Mouse (Mus musculus) large intestine, adult 2 months (tissue): ENCODE data around the gene Uck2. TPM values are rescaled to one million over a fixed set of nuclear protein-coding genes. Genes with fewer than 3 reads are reported as not detected.

Source experiments
- DNase-seq: peaks from one replicate; pipeline ENCODE4 v3.0.0-alpha.2; 2012; ENCODE audit warnings: low read depth, low spot score
- WGBS: fragments of 180-500 bp; shearing (Covaris S2); methylation state at CpG from one replicate; pipeline ENCODE4 v1.1.7; 2018; 5-methylcytosine and 5-hydroxymethylcytosine counted together
- polyA plus RNA-seq: library from polyadenylated mRNA; depleted of rRNA; stranded (reverse); fragments of >200 nt; gene quantifications from 2 replicates; pipeline ENCODE4 v1.2.3, GENCODE M21; 2012

Gene Uck2
- polyA plus RNA-seq, 1 experiment, result 24.9 TPM

DNA sequence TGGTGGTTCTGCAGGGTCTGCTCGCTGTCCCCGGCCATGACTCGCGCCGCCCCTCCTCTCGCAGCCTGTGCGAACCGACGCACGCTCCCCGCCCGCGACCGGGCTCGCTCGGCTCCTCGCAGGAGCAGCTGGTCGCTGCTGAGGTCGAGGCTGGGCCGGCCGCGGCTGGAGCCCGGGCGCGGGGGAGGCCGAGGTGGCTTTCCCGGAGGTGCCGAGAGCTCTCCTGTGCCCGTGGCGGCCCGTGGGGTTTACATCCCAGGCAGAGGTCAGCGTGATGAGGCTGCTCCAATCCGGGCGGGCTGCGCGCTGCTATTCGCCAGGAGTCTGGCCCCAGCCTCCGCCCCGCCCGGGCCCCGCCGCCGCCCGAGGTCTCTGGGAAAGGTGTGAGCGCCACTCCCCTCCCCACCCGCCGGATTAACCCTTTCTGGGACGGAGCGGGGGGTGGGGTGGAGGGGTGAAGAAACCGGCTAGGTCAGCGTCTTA, 242 bp downstream of the Uck2 start:
- WGBS, result under 1% methylated on average over 51 of the region's 51 CpGs
- no peak for DNase-seq

DNA sequence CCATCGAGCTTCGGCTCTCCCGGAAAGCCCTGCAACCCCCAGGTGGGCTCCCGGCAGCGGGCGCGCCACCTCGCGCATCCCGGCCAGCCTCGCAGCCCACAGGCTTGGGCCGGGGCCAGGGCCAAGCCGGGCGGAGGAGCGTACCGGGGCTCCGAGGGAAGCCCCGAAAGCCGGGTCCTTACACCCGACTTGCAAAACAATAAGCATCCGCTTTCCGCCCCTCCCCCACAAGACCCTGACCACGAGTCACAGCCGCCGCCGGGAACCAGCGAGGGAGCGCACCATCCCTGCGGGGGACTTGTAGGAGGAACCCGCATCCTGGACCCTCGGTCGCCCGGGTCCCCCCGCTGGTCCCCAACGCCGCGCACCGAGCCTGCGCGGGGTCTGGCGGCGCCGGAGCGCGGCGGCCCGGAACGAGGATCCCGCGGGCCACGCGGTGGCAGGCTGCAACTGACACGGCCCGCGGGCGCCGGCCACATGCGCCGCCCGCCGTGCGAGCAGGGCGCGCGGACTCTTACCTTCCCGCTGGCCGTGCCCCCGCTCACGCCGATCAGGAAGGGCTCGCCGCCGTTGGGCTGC, 773 bp downstream of the Uck2 start:
- WGBS, result under 1% methylated on average over 72 of the region's 73 CpGs
- no peak for DNase-seq

DNA sequence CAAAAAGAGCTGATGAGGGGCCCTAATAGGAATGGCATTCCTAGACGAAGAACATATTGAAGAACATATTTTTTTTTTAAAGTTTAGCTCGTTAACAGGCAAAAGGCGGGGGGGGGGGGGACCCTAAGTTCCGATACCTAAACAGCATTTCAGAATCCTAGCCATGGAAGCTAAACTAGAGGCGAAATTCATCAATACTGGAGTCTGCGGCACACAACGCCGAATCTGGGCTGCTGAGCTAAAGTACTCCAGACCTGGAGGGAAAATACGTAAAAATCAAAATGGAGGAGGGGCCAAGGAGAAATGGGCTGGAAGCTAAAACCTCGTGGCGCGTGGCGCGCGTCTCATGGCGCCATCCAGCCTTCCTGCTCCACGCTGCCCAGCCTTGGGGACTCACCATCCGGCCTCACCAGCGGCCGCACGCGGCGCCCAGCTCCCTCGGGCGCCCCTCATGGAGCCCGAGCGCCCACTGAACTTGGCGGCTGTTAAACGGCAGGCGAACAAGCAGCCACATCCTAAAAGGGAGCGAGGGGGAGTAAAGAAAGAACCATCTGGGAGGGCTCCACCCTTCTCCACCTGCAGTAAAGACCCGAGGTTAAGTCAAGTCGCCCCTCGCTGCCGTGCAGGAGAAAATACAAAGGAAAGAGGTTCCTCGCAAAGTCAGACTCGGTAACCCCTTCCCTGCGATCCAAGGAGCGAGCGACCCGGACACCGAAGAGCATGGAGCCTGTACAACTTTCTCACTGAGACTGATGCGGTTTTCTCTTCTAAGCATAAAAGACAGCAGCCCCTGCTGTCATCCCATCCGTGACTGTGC, 1.5 kb downstream of the Uck2 start:
- DNase-seq, result no peak
- under 1% methylated on average over 44 of the region's 44 CpGs for WGBS

DNA sequence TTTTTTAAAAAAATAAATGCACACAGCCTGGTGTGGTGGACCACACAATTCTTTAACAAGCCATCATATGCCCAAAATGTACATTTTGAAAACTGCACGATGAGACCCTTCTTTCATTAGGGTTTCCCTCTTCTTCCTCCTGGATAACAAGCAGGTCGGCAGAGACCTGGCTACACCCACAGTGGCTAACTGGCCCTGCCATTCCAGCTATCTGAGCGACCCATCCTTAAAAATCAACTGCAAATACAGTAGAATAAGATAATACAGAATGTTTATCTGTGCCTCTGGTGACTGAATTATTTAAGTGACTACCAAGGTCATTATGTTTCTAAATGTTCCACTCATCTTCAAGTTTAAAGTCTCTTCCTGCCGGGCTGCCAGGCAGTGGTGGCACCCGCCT, 2.4 kb downstream of the Uck2 start:
- WGBS, result 29% methylated on average over 5 of the region's 5 CpGs
- DNase-seq, result no peak

DNA sequence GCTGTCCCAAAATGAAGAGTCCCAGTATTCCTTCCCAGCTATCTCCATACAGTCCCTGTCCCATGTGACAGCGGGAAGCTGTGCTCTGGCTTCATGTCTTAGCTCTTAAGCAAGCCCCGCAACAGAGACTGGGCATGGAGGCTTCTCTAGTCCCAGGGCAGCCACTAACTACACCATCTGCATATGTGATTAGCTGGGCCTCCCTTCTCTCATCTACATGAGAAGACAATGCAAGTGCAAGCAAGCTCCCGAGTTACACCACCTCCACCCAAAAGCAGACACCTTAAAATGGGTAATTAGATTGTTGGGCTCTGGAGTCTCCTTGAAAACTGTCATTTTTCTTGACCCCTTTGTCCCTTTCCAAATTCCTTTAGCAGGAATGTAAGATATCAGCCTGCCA, 3.0 kb downstream of the Uck2 start:
- DNase-seq, result no peak
- 85% methylated on average over 3 of the region's 3 CpGs for WGBS

DNA sequence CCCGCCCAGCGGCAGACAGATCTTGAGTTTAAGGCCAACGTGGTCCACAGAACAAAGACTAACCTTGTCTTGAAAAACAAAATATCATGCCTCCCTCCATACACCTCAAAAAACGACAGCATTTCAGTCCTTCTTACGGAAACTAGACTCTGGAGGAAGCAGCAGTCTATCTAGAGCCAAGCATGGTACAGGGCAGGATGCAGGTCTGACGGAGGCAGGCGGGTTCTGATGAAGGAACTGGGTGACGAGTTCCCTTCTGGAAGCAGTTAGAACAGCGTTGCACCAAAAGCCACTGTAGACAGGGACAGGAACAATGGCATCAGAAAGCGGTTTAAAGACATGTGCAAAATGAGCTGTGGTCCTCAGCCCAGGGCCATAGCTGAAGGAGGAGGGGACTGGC, 5.1 kb downstream of the Uck2 start:
- DNase-seq, result no peak
- 83% methylated on average over 10 of the region's 10 CpGs for WGBS

DNA sequence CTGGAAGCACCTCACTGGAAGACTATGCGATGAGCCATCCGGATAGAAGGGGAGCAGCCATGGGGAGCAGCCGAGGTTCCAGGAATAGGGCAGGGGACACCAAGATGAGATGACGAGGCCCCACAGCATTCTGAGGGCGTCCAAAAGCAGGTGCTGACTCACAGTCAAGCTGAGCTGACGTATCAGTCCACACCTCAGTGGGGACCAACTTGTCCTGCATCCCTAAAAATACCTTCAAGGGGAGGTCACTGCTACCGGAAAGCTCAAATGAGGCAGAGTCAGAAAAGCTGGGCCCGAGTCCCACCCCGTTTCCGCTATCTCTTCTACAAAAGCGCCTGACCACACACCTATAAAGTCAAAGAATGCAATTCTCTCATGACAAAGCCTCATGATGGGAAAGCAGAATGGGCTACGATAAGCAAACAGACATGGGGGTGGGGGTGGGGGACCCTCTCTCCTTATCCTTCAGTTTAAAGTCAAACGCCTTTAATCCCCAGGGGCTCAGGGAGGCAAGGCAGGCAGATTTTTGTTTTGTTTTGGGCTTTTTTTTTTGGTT, 5.9 kb downstream of the Uck2 start:
- no peak for DNase-seq
- WGBS, result 84% methylated on average over 13 of the region's 13 CpGs

DNA sequence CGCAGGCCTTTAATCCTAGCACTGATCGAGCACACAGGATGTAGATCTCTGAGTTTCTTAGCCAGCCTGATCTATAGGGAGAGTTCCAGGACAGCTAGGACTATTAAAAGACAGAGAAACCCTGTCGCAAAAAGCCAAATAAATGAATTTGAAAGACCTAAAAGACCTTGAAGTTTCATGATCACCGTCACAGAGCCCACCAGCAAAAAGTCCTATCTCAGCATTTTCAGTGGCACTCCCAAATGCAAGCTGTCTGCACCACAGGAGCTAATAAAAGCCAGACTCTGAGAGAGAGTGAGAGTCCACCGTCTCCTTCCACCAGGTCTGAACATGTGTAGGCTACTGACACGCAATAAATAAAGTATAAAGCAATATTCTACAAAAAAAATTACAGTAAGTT, 6.7 kb downstream of the Uck2 start:
- WGBS, result 75% methylated on average over 6 of the region's 6 CpGs
- DNase-seq, result no peak

DNA sequence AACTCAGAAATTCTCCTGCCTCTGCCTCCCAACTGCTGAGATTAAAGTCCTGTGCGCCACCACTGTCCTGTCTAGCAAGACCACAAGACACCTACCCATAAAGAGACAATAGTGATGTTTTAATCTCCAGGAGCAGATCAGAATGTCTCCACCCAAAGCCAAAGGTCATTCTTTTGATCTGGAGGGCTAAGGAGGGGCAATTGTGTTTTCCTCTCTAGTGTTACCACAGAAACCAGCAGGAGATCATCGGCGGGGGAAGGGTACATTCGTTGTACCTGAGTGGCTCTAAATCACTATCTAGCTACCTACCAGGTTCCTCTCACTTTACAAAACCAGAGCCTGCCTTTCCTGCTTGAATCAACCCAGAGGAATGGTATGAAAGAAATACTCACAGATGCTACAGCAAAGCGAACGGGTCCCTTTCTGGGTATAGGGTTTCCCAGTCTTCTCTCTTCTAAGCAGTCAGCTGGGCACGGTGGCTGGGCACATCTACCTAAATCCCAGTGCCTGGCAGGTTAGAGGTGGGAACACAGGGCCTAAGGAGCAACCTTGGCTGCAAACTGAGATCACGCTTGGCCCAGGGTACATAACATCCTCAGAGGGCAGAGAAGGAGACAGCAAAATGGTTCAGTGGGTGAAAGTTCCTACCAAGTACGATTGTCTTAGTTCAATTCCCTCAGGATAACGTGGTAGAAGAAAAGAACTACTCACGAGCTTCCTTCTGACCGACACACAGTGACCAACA, 10.3 kb downstream of the Uck2 start:
- no peak for DNase-seq
- WGBS, result 72% methylated on average over 12 of the region's 12 CpGs

DNA sequence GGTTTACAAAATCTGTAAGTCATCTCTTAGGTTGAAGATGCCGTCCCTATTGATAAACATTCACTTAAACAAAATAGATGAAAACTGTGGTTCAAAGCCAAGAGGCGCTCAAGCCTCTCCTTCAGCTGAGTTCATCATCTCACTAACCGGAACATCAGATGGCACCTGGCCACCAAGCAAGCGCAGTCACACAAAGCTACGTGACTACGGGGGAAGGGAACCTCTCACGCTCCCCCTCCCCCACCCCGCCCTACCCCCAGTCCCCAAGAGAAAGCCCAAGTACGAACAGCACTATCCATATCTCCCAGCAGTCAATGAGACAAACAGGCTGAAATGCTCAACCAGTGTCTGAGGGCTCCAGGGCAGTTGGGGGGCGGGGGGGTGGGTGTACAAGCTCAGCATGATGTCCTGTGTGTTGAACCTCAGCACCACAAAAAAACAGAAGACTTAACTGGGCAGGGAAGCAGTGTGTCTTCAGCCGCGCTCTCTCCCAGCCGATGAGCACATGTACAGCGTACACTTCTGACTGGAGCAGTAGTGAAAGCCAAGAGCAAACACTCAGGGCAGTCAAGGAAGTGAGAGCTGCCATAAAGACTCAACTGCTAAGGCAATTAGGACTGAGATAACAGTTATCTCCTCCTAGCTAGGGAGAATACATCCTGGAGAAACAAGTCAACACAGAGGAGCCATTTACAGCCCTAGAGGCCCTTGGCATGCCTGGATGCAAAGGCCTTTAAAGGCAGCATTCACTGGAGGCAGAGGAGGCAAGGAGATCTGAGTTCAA, 11.5 kb downstream of the Uck2 start:
- no peak for DNase-seq
- WGBS, result 21% methylated on average over 14 of the region's 14 CpGs

DNA sequence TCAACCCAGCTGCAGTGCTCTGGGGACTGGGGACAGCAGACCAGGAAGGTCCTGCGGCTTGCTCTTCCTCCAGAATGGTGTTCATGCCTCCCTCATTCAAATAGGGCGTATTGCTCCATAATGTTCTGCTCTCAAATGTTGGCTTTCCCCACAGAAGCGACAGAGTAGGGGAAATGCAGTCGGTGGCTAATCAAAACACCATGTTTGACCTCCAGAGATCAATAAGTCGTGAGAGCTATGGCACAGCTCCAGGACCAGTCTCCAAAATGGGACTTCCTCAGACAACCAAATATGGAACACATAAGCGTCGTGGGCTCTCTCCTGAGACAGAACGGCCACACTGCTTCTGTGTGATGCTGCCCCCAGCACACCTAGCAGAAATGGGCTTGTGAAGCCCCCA, 13.3 kb downstream of the Uck2 start:
- WGBS, result 29% methylated on average over 8 of the region's 8 CpGs
- DNase-seq, result no peak

DNA sequence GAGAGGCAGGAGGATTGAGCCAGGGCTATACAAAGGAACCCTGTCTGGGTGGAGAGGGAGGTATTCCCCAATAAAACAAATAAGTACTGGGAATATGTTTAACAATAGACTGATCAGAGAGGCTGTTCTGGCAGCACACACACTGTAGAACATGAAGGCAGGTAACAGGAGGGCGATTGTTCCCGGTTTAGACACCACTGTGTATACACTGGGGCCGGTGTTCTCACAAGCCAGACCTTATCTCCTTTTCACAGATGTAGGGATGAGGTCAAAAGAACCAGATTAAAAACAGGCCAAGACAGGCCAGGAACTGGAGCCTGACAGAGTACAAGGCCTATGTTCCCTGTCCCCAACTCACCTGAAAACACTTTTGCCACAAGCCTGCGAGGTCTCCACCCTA, 13.8 kb downstream of the Uck2 start:
- 37% methylated on average over 4 of the region's 4 CpGs for WGBS
- DNase-seq, result no peak

DNA sequence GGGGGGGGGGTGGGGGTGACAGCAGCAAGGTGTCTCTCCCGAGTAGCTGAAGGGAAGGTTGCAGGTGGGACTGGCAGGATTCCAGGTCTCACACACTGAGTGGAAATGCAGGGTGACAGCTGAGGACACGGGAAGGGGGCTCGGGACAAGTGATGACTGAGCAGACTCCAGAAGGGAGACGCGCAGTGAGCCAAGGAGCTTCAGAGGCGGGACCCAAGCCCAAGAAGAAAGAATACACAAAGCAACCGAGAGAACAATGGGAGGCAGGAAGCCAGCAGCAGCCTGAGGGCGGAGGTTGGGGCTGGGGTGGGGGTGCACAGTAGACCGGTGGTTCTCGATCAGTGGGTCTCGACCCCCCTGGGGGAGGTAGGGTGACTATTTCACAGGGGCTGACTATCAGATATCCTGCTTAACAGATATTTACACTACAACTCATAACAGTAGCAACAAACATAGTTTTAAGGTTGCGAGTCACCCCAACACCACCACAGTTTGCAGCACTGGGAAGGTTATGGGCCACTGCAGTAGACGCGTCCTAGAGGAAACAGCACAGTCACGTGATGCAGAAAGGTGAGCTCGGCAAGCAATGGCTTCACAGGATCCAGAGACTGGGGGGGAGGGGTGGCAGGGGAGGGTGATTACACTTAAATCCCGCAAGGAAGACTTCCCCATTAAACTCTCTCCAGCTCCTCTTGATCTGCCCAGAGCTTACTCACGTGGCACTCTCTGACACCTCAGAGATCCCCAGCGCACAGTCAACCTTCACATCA, 14.6 kb downstream of the Uck2 start:
- WGBS, result 8% methylated on average over 19 of the region's 19 CpGs
- DNase-seq, result no peak

DNA sequence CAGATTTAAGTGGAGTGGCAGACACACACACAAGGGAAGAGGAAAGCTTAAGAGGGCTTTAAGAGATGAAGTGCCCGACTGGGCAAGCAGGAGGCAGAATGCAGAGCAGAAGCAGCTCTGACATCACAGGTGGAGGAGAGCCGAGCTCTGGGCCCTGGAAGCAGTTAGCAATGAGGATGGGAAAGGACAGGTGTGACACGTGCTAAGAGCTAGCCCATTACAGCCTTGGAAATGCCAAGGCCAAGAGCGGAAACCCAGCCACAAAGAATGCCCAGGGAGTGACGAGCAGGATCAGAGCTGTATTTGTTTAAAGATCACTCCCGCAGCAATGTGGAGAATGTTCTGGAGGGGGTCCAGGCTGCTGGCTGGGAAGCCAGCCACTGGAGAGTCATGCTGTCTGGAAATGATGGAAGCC, 15.3 kb downstream of the Uck2 start:
- 3% methylated on average over 6 of the region's 6 CpGs for WGBS
- no peak for DNase-seq

DNA sequence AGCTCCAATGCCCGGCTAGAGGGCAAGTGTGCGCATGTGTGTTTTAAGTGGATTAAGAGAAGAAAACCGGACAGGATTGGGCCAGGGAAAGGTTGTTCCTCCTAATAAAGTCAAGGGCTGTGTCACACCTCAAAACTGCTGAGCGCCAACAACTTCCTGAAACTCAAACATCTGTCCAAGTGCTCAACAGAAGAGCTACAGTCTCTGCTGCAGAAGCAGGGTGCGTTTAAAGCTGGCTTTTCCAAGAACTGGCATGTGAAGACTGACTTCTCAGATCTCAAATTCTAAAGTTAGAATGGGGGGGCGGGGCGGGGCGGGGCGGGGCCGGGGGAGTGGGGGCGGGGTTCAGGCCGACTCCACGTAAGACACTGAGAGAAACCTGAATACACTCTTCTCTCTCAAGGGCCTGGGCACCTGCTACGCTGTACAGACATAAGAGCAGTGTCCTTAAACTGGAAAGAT, 15.7 kb downstream of the Uck2 start:
- no peak for DNase-seq
- 5% methylated on average over 14 of the region's 14 CpGs for WGBS

DNA sequence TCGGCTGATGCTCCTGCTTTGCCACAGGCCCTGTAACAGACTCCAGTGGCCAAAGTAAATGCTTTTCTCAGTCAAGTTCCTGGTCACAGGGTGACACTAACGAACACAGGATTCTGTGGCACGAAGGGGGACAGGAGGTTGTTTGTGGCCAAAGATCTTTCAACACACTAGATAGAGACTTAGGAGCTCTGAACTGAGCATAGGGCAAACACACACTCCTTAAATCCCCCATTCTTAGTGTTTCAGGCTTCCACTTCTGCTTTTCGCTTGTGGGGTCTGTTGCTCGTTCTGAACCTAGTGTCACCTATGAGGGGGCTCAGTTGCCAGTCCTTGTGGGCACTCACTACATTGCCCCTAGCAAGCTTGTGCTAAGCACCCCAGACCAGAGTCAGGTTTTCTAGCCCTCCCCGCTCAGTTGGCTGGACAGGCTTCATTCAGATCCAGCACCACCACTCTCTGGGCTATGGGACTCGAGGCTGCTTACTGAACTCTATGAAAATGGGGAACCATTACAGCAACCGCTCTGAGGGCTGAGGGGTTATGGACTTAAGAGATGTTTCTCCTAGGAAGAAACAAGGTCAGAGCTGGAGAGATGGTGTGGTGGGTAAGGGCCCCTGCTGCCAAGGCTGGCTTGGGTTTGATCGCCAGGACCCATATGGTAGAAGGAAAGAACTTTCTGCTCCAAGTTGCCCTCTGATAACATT, 16.6 kb downstream of the Uck2 start:
- DNase-seq, result no peak
- WGBS, result 79% methylated on average over 9 of the region's 9 CpGs

DNA sequence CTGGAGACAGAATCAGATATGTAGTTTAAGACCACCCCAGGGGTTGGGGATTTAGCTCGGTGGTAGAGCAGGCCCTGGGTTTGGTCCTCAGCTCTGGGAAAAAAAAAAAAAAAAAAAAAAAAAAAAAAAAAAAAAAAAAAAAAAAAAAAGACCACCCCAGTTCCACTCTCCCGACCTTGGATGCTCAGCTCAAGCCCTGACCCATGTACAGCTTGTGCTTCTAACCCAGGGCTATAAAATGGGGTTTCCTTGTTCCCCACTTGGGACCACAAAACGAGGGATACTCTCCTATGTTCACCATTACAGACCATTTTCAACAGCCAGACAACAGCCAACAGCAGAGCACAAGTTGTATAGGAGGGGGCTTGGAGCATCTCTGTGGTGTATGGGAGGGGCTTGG, 18.4 kb downstream of the Uck2 start:
- 86% methylated on average over 3 of the region's 3 CpGs for WGBS
- DNase-seq, result no peak

DNA sequence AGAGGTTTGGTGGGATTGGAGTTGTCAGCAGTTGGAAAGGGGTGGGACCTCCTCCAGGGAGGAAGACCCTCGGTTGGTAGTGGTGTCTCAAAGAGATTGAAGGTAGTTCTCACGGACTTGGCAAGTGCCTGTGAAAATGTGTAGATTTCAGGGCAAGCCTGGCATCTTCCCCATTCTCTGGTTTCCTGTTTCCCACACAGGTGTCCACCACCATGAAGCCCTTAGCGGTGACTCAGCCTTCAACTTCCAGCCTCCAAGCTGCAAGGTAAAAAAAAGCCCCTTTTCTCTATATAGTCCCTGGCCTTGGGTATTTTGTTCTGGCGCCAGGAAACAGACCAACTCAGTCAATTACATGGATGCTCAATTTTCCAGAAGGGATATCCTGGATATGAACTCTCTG, 19.8 kb downstream of the Uck2 start:
- DNase-seq, result no peak
- 64% methylated on average over 4 of the region's 4 CpGs for WGBS
